Mouse (Mus musculus) adrenal gland, adult (tissue): ENCODE measurements around the gene Kti12.

Experiments
- DNase-seq, 2 experiments: peaks; one replicate each; pipeline ENCODE4 v3.0.0; 2022 to 2023; ENCODE audit warnings: low spot score in 1 of 2; ENCODE audit not compliant: inconsistent age in 2 of 2

Kti12 gene

GRCm38 (mm10) chr4:108866806-108867205 is 19.2 kb downstream of the Kti12 start:
- no peak for DNase-seq

DNA sequence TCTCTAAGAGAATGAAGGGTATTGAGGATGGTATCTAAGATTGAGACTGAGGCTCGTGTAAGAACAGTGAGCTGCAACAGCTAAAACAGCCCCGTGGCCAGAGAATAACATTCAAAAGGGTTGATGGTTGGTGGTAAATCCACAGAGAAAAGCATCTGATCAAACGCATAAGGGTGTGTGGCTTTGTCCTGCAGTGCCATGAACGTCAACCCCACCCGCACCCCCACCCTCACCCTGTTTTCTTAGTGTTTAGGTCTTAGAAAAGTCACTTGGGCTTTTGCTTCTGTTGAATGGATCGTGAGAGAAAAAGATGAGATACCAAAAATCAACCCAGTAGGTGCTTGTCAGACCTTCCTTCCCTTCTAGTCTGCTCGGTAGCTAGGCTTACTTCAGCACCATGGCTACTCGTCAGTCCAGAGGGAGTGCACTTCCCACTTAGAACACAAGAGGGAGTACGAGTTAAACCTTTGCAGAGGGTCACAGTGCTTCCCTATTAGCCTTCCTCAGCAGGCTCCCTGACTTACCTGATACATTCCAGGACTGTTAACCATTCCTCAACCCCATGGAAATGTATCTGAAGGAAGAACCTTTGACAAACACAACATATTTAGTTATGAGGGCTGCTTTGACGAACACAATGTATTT is 22.3 kb downstream of the Kti12 start:
- DNase-seq: peak; percentile 77 to 96

DNA sequence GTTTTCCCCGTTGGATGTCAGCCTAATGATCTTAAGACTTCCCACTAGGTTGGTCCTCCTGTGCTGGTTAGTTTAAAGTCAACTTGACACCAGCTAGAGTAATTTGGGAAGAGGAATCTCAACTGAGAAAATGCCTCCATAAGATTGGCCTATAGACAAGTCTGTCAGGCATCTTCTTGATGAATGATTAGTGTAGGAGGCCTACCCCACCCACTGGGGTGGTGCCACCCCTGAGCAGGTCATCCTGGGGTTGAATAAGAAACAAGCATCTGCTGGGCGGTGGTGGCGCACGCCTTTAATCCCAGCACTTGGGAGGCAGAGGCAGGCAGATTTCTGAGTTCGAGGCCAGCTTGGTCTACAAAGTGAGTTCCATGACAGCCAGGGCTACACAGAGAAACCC is 26.2 kb downstream of the Kti12 start:
- no peak for DNase-seq

DNA sequence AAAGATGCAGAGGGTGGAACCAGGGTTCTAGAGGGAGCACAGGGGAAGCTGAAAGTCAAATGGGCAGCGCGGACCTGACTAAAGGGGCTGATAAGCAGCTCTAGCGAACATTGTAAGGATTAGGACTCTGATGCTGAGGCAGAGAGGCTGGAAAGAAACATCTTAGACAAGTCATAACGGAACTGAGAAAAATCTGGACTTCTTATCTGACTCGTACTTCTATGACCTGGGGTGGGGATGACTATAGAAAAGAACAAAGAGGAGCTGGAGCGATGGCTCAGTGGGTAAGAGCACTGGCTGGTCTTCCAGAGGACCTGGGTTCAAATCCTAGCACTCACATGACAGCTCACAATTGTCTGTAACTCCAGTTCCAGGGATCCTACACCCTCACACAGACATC is 30.3 kb downstream of the Kti12 start:
- no peak for DNase-seq

- peak; percentile 61 to 71 for DNase-seq
These were observed 31.6 kb downstream of the Kti12 start, which contains the start of gene Rab3b for GRCm38 (mm10) chr4:108878963-108879822. TSS of gene Rab3b (plus strand) at chr4:108879063.

DNA sequence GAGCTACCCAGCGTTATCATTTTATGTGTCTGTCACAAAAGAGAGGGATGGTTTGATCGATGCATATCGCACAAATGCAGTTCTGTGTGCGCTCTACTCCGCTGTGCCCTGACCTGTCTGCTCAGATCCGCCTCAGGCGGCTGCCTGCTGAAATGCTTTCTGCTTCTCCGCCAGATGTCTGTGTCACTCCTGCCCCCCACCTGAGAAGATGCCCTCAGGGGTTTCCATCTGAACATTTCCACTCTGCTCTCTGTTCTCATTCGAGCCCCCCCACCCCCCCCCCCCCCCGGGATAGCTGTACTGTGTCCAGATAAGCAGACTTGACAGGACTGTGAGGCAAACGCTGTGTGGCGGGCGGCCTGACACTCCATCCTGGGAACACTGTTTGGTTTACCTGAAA is 36.2 kb downstream of the Kti12 start:
- DNase-seq: peak; percentile 35 to 53

DNA sequence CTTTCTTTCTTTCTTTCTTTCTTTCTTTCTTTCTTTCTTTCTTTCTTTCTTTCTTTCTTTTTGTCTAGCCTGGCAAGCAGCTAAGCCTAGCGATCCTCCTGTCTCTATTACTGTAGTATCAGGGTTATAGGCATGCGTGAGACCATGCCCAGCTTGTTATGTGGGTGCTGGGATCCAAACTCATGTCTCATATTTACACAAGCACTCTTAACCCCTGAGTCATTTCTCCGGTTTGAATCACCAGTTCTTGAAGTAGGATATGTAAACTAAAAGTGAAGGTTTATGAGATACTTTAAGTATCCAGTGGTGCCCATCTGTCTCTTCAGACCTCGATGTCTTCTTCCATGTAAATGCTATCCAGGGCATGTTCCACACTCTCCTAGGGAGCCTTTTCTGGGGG is 39.9 kb downstream of the Kti12 start:
- no peak for DNase-seq

DNA sequence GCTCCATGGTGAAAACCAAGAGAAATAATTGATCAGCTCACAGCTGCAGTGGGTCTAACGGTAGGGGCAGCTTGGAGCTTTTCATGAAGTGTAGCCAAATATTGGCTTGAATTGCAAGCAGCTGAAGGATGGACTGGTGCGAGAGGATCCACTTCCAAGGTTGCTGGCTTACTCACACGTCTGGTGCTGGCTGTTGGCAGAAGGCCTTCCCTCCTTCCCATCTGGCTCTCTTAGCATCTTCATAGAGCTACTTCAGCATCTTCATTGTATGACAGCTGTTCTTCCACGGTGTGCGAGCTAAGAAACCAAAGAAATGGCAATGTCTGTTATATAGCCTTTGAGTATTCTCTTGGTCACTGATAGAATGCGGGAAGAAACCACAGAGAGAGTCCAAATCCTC is 43.3 kb downstream of the Kti12 start:
- no peak for DNase-seq
